Mouse (Mus musculus) heart, postnatal 10 days (tissue): Measurements from ENCODE around the gene Olfr1373. TPM values are rescaled to one million over a fixed set of nuclear protein-coding genes. Genes with fewer than 3 reads are reported as not detected.
"Not testable (repeated sequence)": the region's sequence is repeated elsewhere in the genome, so short reads cannot be mapped to it uniquely, and the experiment has no call there.

ENCODE experiments used
- DNase-seq, 2 experiments: peaks; one replicate each; pipeline ENCODE4 v3.0.0; 2021
- intact Hi-C: fragments of 180-260 bp; cut with DNase I; formaldehyde crosslinking; loops from one replicate; pipeline ENCODE4 v1.15.1; 2025
- total RNA-seq, 2 experiments: library from RNA; stranded (reverse); gene quantifications; 2 replicates each; pipeline ENCODE4 v1.2.3; 2021

The Olfr1373 gene
- total RNA-seq, result not detected

GRCm38 (mm10) chr11:52145428-52145827, at the start of gene Olfr1373:
Gene Olfr1373 (minus strand): TSS chr11:52145528.
- DNase-seq, intact Hi-C loops: not testable (repeated sequence)

- intact Hi-C loops, result loop anchor here (10.0 kb wide), 1 partner anchor 304 kb away; no protein-coding TSS in a partner anchor
- DNase-seq, result not testable (repeated sequence)
Observed at GRCm38 (mm10) chr11:52180651-52181050, 35.3 kb upstream of the Olfr1373 start.

- peak in 1 of 2 experiments; percentile 21 for DNase-seq
- intact Hi-C loops, result loop anchor here (10.0 kb wide), 1 partner anchor 305 kb away; no protein-coding TSS in a partner anchor
Observed at GRCm38 (mm10) chr11:52179897-52180296, 34.6 kb upstream of the Olfr1373 start.

GRCm38 (mm10) chr11:52168461-52168860, 23.1 kb upstream of the Olfr1373 start:
- intact Hi-C loops, result no loop called here
- no peak for DNase-seq

- intact Hi-C loops, result not testable (repeated sequence)
Observed at GRCm38 (mm10) chr11:52167901-52168302, 22.6 kb upstream of the Olfr1373 start.

GRCm38 (mm10) chr11:52167126-52167525, 21.8 kb upstream of the Olfr1373 start:
- intact Hi-C loops, result no loop called here
- DNase-seq, result peak; percentile 31 to 32

More at GRCm38 (mm10) chr11:52167901-52168302, 22.6 kb upstream of the Olfr1373 start:
- peak; percentile 28 to 31 for DNase-seq

- intact Hi-C loops, result no loop called here
- DNase-seq, result peak; percentile 39 to 40
Observed at GRCm38 (mm10) chr11:52163926-52164325, 18.6 kb upstream of the Olfr1373 start.

- DNase-seq, result peak; percentile 59 to 61
- intact Hi-C loops, result loop anchor here (1.0 to 5.0 kb wide), 2 partner anchors 77 to 199 kb away; no protein-coding TSS in a partner anchor
Observed at GRCm38 (mm10) chr11:52143675-52144074, 1.7 kb downstream of the Olfr1373 start.

GRCm38 (mm10) chr11:52130451-52131068, 14.8 kb downstream of the Olfr1373 start:
- DNase-seq, result no peak
- intact Hi-C loops, result no loop called here

- intact Hi-C loops, result no loop called here
- DNase-seq, result peak; percentile 39 to 44
Observed at GRCm38 (mm10) chr11:52129621-52130450, 15.5 kb downstream of the Olfr1373 start.

GRCm38 (mm10) chr11:52129171-52129570, 16.2 kb downstream of the Olfr1373 start:
- intact Hi-C loops, result no loop called here

GRCm38 (mm10) chr11:52128316-52129061, 16.8 kb downstream of the Olfr1373 start:
- intact Hi-C loops, result no loop called here
- no peak for DNase-seq

More at GRCm38 (mm10) chr11:52129171-52129570, 16.2 kb downstream of the Olfr1373 start:
- peak in 1 of 2 experiments; percentile 27 for DNase-seq

- no peak for DNase-seq
- intact Hi-C loops, result no loop called here
Observed at GRCm38 (mm10) chr11:52127760-52128159, 17.6 kb downstream of the Olfr1373 start.

- intact Hi-C loops, result no loop called here
- DNase-seq, result no peak
Observed at GRCm38 (mm10) chr11:52127169-52127568, 18.2 kb downstream of the Olfr1373 start.

- intact Hi-C loops, result no loop called here
- DNase-seq, result no peak
Observed at GRCm38 (mm10) chr11:52124468-52124867, 20.9 kb downstream of the Olfr1373 start.

GRCm38 (mm10) chr11:52122045-52122444, 23.3 kb downstream of the Olfr1373 start:
- intact Hi-C loops, result no loop called here
- no peak for DNase-seq

- intact Hi-C loops, DNase-seq: not testable (repeated sequence)
Observed at GRCm38 (mm10) chr11:52120415-52120814, 24.9 kb downstream of the Olfr1373 start.

GRCm38 (mm10) chr11:52117156-52117555, 28.2 kb downstream of the Olfr1373 start:
- DNase-seq, result no peak
- intact Hi-C loops, result no loop called here

- intact Hi-C loops, result not testable (repeated sequence)
Observed at GRCm38 (mm10) chr11:52116117-52116516, 29.2 kb downstream of the Olfr1373 start.

GRCm38 (mm10) chr11:52115479-52115878, 29.8 kb downstream of the Olfr1373 start:
- intact Hi-C loops, result no loop called here
- no peak for DNase-seq

More at GRCm38 (mm10) chr11:52116117-52116516, 29.2 kb downstream of the Olfr1373 start:
- DNase-seq, result not testable (repeated sequence)

GRCm38 (mm10) chr11:52109421-52109820, 35.9 kb downstream of the Olfr1373 start:
- intact Hi-C loops, result no loop called here
- no peak for DNase-seq
